Mouse (Mus musculus): ENCODE results near the gene Tmem253. TPM values are rescaled to one million over a fixed set of nuclear protein-coding genes. Genes with fewer than 3 reads are reported as not detected.
"Not testable (repeated sequence)": the region's sequence is repeated elsewhere in the genome, so short reads cannot be mapped to it uniquely, and the experiment has no call there.

Tmem253 gene
- polyA plus RNA-seq, 1 experiment from 2014 or later: 0.47 TPM

DNA sequence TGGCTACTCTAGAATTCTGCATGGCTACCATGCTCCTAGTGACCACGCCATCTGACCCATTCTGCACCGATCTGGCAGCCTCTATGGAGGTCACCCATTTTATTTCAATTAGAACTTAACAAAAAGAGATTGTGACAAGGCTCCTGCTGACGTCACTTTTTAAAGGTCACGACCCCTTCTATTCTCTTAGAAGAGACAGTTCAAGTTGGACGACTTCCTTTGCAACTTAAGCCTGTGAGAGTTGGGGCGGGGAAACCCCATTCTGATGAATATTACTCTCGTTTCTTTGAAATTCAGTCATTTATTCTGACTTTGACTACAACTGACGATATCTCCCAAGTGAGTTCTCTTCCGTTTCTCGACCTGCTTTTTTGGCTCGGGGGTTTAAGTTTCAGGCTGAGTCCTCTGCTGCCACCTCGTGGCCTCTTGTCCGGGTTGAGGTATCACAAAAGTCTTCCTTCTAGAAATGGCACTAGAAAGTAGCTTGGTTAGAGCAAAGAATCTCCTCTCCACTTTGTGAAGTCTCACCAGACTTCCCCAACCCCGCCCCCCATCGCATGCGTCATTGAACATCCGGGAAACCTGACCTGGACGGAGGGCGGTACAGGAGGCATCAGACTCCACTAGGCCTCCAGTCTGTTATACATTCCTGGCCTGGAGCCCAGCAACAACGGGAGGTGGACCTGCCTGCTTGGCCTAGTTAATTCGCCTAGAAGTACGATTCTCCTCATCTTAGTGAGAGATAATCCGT is 7.4 kb downstream of the Tmem253 start:
- H3K9me3 ChIP-seq (ENCODE audit: control insufficient read depth, low read length): no peaks in the 10 kb centered on the region
- no peaks in the 10 kb centered on the region for H3K27me3 ChIP-seq (ENCODE audit: control insufficient read depth, insufficient read depth, low read length)
- no peak overlapping the region for H3K9ac ChIP-seq (replicated peaks; ENCODE audit: low read depth, low read length)
- H3K27ac ChIP-seq (ENCODE audit: low read depth, low read length): peak overlapping the region; percentile 57
- 0 out of 2 replicates have a peak, but pooled peaks have one; percentile 1 for ATAC-seq (ENCODE audit: low read depth)
- no peak overlapping the region; the same call in 1 of the 2 replicates for H3K4me3 ChIP-seq (ENCODE audit: low read depth, low read length)
- H3K4me2 ChIP-seq (ENCODE audit: low read depth, low read length): peak overlapping the region; percentile 46
- peaks cover 19% of the 10 kb centered on the region for H3K4me1 ChIP-seq (ENCODE audit: control insufficient read depth, insufficient read depth, low read length)
- H3K36me3 ChIP-seq (ENCODE audit: control insufficient read depth, insufficient read depth, low read length): no peaks in the 10 kb centered on the region
- WGBS: 5% methylated on average over 23 of the region's 23 CpGs

DNA sequence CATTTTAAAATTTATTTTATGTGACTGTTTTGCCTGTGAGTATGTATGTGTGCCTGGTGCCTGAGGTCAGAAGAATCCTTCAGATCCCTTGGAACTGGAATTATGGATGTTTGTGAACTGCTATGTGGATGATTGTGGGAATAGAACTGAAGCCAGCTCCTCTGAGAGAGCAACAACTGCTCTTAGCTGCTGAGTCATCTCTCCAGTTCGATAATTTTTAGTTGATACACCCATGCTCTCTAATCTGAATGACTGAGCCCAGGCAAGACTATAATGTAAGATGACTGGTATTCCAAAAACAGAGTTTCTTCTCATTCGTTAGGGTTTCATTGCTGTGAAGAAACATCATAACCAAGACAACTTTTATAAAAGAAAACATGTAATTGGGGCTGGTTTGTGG is 8.7 kb downstream of the Tmem253 start:
- no peak overlapping the region for H3K27ac ChIP-seq (ENCODE audit: low read depth, low read length)
- no peak overlapping the region for H3K4me2 ChIP-seq (ENCODE audit: low read depth, low read length)
- H3K9me3 ChIP-seq (ENCODE audit: control insufficient read depth, low read length): no peaks in the 10 kb centered on the region
- H3K4me1 ChIP-seq (ENCODE audit: control insufficient read depth, insufficient read depth, low read length): peaks cover 12% of the 10 kb centered on the region
- H3K27me3 ChIP-seq (ENCODE audit: control insufficient read depth, insufficient read depth, low read length): no peaks in the 10 kb centered on the region
- H3K9ac ChIP-seq (replicated peaks; ENCODE audit: low read depth, low read length): no peak overlapping the region
- H3K4me3 ChIP-seq (ENCODE audit: low read depth, low read length): no peak overlapping the region
- WGBS: 90% methylated on average over 2 of the region's 2 CpGs
- H3K36me3 ChIP-seq (ENCODE audit: control insufficient read depth, insufficient read depth, low read length): no peaks in the 10 kb centered on the region
- no peak for ATAC-seq (ENCODE audit: low read depth)

DNA sequence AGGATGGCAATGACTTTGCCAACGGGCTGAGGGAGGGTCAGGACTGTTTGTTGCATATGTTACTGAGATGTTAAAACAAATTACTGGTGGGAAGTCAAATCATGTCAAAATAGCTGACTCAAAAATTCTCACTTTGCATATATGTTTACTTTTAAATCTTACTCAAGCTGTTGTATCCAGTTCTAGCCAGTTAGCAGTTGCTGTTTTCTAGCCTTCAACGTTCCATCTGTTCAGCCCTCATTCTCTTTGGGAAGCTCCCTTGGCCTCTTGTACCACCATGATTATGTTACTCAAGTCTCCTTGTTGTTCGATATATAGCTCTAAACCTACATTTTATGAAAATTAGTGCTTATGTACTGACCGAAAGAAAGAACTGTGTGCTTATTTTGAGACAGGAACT is 10.9 kb downstream of the Tmem253 start:
- H3K27ac ChIP-seq (ENCODE audit: low read depth, low read length): no peak overlapping the region
- H3K4me1 ChIP-seq (ENCODE audit: control insufficient read depth, insufficient read depth, low read length): peaks cover 7% of the 10 kb centered on the region; the same call in 1 of the 2 replicates
- no peak overlapping the region for H3K4me2 ChIP-seq (ENCODE audit: low read depth, low read length)
- H3K9me3 ChIP-seq (ENCODE audit: control insufficient read depth, low read length): no peaks in the 10 kb centered on the region
- no peak overlapping the region for H3K4me3 ChIP-seq (ENCODE audit: low read depth, low read length)
- no peak overlapping the region for H3K9ac ChIP-seq (replicated peaks; ENCODE audit: low read depth, low read length)
- no peak for ATAC-seq (ENCODE audit: low read depth)
- H3K36me3 ChIP-seq (ENCODE audit: control insufficient read depth, insufficient read depth, low read length): no peaks in the 10 kb centered on the region
- no peaks in the 10 kb centered on the region for H3K27me3 ChIP-seq (ENCODE audit: control insufficient read depth, insufficient read depth, low read length)
- WGBS: 88% methylated on average over 4 of the region's 4 CpGs

DNA sequence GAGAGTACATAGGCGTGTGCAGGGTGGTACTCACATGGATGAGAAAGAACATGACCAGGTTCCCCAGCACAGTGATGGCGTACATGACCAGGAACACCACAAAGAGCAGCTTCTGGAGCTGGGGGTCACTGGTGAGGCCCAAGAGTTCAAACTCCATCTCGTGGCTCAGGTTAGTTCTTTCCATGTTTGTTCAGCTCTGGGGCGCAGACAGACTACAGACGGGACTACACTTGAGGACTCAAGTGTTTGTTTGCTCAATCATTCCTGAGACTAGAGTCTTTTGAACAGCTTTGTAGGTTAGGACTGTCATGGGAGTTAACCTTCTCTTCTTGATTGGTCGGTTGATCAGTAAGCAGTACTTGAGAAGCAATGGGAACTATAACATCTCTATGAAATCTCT is 20.5 kb downstream of the Tmem253 start:
- no peaks in the 10 kb centered on the region for H3K9me3 ChIP-seq (ENCODE audit: control insufficient read depth, low read length)
- WGBS: 89% methylated on average over 6 of the region's 6 CpGs
- no peak for ATAC-seq (ENCODE audit: low read depth)

DNA sequence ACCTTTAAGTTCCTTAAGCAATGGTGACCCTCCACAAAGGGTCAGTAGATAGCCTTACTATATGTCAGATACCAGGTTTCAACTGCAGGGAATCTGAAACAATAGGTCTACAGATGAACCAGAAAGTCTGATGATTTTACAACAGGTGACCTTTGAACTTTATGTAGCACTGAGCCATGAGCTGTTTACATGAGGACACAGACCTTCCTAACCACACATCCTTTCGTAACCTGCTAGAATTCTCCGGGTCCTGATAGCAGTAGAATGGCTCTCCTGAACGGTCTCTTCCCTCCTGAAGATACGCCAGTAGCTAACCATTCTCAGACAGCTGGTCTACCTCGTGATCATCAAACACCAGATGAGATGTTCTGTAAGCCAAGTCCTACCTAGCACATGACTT is 23.9 kb downstream of the Tmem253 start:
- no peak overlapping the region for H3K9ac ChIP-seq (replicated peaks; ENCODE audit: low read depth, low read length)
- H3K27ac ChIP-seq (ENCODE audit: low read depth, low read length): no peak overlapping the region
- WGBS: 89% methylated on average over 5 of the region's 5 CpGs
- no peak for ATAC-seq (ENCODE audit: low read depth)
- H3K27me3 ChIP-seq (ENCODE audit: control insufficient read depth, insufficient read depth, low read length): no peaks in the 10 kb centered on the region
- no peaks in the 10 kb centered on the region for H3K36me3 ChIP-seq (ENCODE audit: control insufficient read depth, insufficient read depth, low read length)
- no peaks in the 10 kb centered on the region for H3K9me3 ChIP-seq (ENCODE audit: control insufficient read depth, low read length)
- no peaks in the 10 kb centered on the region for H3K4me1 ChIP-seq (ENCODE audit: control insufficient read depth, insufficient read depth, low read length)
- H3K4me2 ChIP-seq (ENCODE audit: low read depth, low read length): no peak overlapping the region
- H3K4me3 ChIP-seq (ENCODE audit: low read depth, low read length): no peak overlapping the region

More for the DNA sequence above, 20.5 kb downstream of the Tmem253 start:
- Histone ChIP-seq H3K27me3 (ENCODE audit: control insufficient read depth, insufficient read depth, low read length) (no peaks in the 10 kb centered on the region), H3K9ac (replicated peaks; ENCODE audit: low read depth, low read length) (no peak overlapping the region), H3K4me3 (ENCODE audit: low read depth, low read length) (no peak overlapping the region), H3K4me2 (ENCODE audit: low read depth, low read length) (no peak overlapping the region), H3K4me1 (ENCODE audit: control insufficient read depth, insufficient read depth, low read length) (no peaks in the 10 kb centered on the region), H3K36me3 (ENCODE audit: control insufficient read depth, insufficient read depth, low read length) (no peaks in the 10 kb centered on the region), H3K27ac (ENCODE audit: low read depth, low read length) (no peak overlapping the region)

DNA sequence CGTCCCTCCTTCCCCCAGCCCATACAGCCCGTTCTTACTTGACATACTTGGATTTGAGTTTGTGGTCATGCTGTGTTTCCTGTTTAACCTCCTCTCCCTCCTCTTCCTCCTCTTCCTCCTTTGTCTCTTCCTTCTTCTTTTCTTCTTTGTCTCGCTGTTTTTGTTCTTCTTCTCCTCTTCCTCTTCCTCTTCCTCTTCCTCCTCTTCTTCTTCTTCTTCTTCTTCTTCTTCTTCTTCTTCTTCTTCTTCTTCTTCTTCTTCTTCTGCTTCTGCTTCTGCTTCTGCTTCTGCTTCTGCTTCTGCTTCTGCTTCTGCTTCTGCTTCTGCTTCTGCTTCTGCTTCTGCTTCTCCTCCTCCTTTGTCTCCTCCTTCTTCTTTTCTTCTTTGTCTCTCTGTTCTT is 26.9 kb downstream of the Tmem253 start, which contains the start of gene Olfr221:
Gene Olfr221, minus strand, starts transcription at position 101 of the 400 bp plus-strand sequence.
- not testable (repeated sequence) for H3K4me3 ChIP-seq (ENCODE audit: low read depth, low read length); ATAC-seq (ENCODE audit: low read depth); H3K4me2 ChIP-seq (ENCODE audit: low read depth, low read length); H3K9me3 ChIP-seq (ENCODE audit: control insufficient read depth, low read length); H3K9ac ChIP-seq (replicated peaks; ENCODE audit: low read depth, low read length); H3K4me1 ChIP-seq (ENCODE audit: control insufficient read depth, insufficient read depth, low read length); H3K27ac ChIP-seq (ENCODE audit: low read depth, low read length); H3K27me3 ChIP-seq (ENCODE audit: control insufficient read depth, insufficient read depth, low read length); H3K36me3 ChIP-seq (ENCODE audit: control insufficient read depth, insufficient read depth, low read length)
- WGBS: 64% methylated on average over 3 of the region's 3 CpGs

DNA sequence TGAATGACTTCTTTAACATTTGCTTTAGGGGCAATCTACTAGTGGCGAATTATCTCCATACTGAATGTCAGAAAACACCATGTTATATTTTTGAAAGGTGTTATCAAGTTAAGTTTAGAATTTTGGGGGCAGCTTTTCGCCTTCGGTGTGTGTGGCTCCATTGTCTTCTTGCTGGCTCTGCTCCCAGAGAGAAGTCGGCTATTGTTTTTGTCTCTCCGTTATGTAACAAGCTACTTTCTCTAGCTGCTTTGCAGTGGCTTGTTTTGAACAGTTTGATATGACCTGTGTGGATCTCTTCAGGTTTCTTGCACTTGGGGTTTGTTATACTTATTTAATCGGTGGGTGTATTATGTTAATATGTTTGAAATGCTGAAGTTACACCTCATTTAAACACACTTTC is 28.0 kb downstream of the Tmem253 start:
- no peaks in the 10 kb centered on the region for H3K4me1 ChIP-seq (ENCODE audit: control insufficient read depth, insufficient read depth, low read length)
- H3K4me2 ChIP-seq (ENCODE audit: low read depth, low read length): no peak overlapping the region
- no peaks in the 10 kb centered on the region for H3K36me3 ChIP-seq (ENCODE audit: control insufficient read depth, insufficient read depth, low read length)
- WGBS: 66% methylated on average over 6 of the region's 6 CpGs
- H3K27me3 ChIP-seq (ENCODE audit: control insufficient read depth, insufficient read depth, low read length): no peaks in the 10 kb centered on the region
- H3K4me3 ChIP-seq (ENCODE audit: low read depth, low read length): no peak overlapping the region
- no peak overlapping the region for H3K9ac ChIP-seq (replicated peaks; ENCODE audit: low read depth, low read length)
- H3K9me3 ChIP-seq (ENCODE audit: control insufficient read depth, low read length): no peaks in the 10 kb centered on the region
- ATAC-seq (ENCODE audit: low read depth): no peak
- no peak overlapping the region for H3K27ac ChIP-seq (ENCODE audit: low read depth, low read length)

DNA sequence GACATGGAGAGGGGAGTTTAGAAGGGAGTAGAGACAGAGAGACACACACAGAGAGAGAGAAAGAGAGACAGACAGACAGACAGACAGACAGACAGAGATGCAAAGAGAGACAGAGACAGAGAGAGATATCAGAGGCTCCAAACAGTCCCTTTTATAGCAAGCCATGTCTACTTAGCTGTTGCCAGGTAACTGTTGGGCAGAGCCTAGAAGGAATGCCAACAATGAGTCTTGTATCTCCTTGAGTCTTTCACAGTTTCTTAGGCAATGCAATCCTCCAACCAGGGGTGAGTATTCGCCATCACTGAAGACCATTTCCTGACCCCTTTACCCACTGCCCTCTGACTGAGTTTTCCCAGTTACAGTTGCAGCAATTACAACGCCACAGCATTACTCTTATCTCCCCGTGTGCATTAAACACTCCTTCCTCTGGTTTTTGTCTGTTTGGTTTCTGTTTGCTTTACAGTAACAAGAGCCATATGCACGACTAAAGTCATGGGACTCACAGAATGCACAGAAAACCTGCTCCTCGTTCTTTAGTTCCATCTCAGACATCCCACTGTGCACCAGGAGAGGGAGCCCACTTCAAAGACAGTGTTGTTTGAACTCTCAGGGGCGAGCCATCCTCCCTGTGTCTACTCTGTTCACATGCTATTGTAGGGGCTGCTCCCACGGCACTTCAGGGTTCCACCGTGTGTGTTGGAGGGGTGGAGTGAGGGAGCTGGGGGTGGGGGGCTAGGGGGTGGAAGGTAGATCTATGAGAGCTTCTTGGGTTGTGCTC is 29.6 kb downstream of the Tmem253 start:
- H3K27me3 ChIP-seq (ENCODE audit: control insufficient read depth, insufficient read depth, low read length): no peaks in the 10 kb centered on the region
- H3K4me2 ChIP-seq (ENCODE audit: low read depth, low read length): no peak overlapping the region
- H3K4me3 ChIP-seq (ENCODE audit: low read depth, low read length): no peak overlapping the region
- H3K36me3 ChIP-seq (ENCODE audit: control insufficient read depth, insufficient read depth, low read length): no peaks in the 10 kb centered on the region
- WGBS: 10% methylated on average over 8 of the region's 8 CpGs
- peak; percentile 73 for ATAC-seq (ENCODE audit: low read depth)
- H3K9ac ChIP-seq (replicated peaks; ENCODE audit: low read depth, low read length): no peak overlapping the region
- no peak overlapping the region for H3K27ac ChIP-seq (ENCODE audit: low read depth, low read length)
- H3K4me1 ChIP-seq (ENCODE audit: control insufficient read depth, insufficient read depth, low read length): no peaks in the 10 kb centered on the region
- H3K9me3 ChIP-seq (ENCODE audit: control insufficient read depth, low read length): no peaks in the 10 kb centered on the region

DNA sequence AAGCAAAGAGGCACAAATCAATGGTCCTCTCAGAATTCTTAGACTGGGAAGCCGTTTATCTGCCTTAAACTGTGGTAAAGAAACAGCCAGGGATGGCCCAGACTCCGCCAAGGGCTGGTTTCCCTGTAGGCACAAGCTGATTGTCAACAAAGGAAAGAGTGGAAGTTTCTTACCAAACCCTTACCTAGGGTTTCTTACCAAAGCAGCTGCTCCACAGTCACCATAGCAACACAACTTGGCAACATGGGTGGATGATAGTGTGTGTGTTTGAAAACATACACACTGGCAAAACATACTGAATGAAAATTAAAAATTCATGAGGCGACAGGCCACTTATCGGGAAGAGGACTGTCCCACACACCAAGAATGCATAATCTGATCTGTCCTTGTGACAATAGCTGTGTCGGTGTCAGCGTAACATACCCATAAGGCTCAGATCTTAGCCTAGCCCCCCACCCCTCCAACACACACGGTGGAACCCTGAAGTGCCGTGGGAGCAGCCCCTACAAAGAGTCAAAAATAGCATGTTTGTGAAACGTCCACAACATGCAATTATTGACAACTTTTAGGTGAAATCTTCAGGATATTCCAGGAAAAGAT is 30.6 kb downstream of the Tmem253 start:
- Histone ChIP-seq H3K4me3 (ENCODE audit: low read depth, low read length) (no peak overlapping the region), H3K4me1 (ENCODE audit: control insufficient read depth, insufficient read depth, low read length) (no peaks in the 10 kb centered on the region), H3K36me3 (ENCODE audit: control insufficient read depth, insufficient read depth, low read length) (no peaks in the 10 kb centered on the region), H3K4me2 (ENCODE audit: low read depth, low read length) (no peak overlapping the region), H3K27me3 (ENCODE audit: control insufficient read depth, insufficient read depth, low read length) (no peaks in the 10 kb centered on the region), H3K27ac (ENCODE audit: low read depth, low read length) (no peak overlapping the region), H3K9ac (replicated peaks; ENCODE audit: low read depth, low read length) (no peak overlapping the region), H3K9me3 (ENCODE audit: control insufficient read depth, low read length) (no peaks in the 10 kb centered on the region)
- WGBS: 68% methylated on average over 9 of the region's 9 CpGs
- no peak for ATAC-seq (ENCODE audit: low read depth)
